Mouse (Mus musculus): ENCODE data around the gene Grin2c.

Gene Grin2c

DNA sequence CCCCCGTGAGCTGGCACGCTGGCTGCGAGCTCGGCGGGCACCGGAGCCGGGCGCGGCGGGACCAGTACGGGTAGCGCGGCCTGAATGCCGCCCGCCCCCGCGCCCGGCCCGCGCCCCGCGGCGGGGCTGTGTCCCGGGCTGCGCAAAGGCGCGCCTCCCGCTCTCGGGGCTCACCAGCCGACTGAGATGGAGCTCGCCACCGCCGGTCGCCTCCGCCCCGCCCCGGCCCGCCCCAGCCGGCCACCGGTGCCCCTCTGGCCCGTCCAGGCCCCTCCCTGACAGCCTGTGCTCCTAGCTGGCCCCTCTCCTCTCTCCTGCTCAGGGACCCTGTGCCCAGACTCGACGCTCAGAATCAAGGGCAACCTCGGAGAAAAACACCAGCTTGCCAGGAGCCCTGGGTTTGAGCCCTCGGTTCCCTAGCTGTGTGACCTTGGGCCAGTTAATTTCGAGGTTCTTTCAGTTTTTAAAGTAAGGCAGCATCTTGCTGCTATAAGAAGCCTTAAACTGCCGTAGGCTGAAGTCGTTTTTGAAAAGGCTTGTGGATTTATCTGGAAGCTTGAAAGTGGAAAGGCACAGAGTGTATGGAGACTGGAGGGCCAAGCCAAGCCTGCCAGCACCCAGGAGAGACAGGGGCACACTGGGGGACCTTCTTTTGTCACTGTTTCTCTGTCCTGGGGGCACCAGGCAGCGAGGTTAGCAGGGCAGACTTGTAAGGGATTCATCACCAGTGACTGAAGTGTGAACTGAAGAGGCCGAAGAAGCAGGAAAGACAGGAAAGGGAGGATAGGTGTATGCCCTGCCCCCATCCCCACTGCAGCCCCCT is at the start of gene Grin2c:
TSS of gene Grin2c (minus strand) at position 183 of the 823 bp plus-strand sequence.
- no peak for DNase-seq (ENCODE audit: low spot score in 2 of 2)

DNA sequence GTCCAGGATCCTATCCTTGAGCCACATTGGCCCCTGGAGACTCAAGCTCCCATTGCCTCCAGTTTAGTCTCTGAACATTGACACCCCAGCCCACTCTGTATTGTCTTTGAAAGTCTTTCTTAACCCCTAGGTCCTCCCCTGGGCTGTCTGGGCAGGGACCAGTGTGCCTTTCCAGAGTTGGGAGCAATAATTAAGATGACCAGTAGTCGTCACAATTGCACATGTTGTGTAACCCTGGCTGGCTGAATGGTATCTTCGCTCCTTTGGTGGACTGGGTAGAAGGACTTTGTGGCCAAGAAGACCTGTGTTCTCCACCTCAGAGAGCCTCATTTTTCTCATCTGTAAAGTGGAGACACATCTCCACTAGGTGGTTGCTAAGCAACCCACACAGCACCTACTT is 47.2 kb upstream of the Grin2c start:
- DNase-seq (ENCODE audit: low spot score in 2 of 2), result no peak

DNA sequence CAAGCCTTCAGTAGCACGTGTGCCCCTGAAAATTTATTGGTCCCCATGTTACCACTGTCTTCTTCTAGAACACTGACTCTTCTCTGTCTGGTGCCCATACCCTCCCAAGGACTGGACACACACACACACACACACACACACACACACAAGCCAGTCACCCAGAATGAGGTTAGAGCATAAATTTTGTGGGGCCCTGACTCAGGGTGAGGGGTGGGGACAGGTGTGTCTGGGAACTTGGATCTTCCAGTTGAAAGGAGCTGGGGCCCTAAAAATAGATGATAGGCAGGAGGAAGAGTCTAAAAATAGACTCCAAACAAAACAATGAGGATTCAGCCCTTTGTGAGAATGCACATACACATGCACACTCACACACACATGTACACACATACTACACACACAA is 41.7 kb upstream of the Grin2c start:
- no peak for DNase-seq (ENCODE audit: low spot score in 2 of 2)

DNA sequence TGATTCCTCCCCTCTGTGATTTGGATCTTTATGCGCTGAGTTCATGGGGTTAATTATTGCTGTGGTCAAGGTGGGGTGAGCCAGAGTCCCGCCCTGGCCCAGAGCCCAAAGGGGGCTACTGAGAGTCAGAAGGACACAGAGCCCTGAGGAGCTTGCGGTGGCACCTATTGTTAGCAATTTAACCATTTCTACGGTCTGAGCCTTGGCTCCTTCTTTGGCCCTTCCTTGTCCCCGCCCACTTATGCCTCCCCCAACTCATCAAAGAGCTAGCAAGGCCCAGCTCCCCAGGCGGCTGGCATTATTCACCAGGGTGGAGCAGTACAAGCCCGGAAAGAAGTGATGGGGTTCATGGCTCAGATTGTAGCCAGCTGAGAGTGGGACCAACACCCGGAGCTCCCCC is 39.8 kb upstream of the Grin2c start, which contains the start of gene Otop2:
TSS of gene Otop2 (plus strand) at position 301 of the 400 bp plus-strand sequence.
- DNase-seq (ENCODE audit: low spot score in 2 of 2), result no peak

DNA sequence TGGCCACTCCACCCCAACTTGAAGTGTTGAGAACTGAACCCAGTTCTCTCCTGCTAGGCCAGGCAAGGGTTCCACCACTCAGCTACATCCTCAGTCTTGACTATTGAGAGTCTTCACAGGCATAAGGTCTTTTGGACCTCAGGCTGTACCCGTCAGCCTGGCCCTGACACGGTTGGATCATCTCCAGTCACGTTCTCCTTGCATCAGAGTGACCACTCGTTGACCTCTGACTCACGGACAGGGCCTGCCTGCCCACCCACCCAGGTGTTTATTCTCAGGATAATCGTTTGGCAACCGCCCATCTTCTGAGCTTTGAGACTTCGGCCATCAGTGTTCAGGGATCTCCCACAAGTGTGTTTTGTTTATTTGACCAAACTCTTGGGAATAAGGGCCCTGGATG is 36.1 kb upstream of the Grin2c start:
- peak in 1 of 2 experiments; percentile 48 for DNase-seq (ENCODE audit: low spot score in 2 of 2)

DNA sequence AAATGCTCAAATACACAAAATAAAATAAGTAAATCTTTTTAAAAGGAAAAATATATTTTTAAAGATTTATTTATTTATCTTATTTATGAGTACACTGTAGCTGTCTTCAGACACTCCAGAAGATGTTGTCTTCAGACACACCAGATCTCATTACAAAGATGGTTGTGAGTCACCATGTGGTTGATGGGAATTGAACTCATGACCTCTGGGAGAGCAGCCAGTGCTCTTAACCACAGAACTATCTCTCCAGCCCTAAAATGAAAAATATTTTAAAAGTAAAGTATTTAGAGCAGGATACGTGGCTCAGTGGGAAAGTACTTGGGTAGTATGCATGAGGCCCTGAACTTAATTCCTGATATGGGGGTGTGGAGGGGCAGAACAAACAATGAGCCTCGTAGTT is 34.3 kb upstream of the Grin2c start:
- no peak for DNase-seq (ENCODE audit: low spot score in 2 of 2)

DNA sequence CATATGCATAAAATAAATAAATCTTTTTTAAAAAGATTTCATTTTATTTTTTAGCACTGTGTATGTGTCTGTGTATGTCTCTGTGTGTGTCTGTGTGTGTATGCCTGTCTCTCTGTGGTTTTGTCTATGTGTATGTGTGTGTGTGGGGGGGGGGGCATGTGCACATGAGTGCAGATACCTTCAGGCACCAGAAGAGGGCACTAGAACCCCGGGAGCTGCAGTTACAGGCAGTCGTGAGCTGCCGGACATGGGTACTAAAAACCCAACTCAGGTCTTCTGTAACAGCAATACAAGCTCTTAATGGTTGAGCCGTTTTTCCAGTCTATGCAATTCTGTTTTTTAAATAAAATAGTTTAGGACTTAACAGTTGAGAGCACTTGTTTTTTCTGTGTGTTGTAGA is 33.7 kb upstream of the Grin2c start:
- DNase-seq (ENCODE audit: low spot score in 2 of 2), result no peak

DNA sequence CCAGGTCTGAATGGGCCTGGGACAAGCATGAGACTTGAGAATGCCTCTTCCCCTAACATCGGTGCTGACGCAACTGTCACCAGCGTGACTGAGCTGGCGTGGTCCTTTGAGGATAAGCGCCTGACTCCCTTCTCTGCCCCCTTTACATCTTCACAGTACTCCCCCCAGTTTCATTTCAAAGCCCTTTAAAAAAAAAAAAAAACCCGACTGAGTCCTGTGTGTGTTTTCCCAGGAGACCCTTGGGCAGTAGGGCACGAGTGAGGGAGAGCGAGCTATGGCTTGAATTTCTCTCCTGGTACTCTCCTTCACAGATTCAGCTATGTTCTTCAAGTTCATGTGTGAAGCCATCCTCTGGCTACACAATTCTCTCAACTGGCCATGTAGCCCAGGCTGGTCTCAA is 31.1 kb upstream of the Grin2c start:
- no peak for DNase-seq (ENCODE audit: low spot score in 2 of 2)

DNA sequence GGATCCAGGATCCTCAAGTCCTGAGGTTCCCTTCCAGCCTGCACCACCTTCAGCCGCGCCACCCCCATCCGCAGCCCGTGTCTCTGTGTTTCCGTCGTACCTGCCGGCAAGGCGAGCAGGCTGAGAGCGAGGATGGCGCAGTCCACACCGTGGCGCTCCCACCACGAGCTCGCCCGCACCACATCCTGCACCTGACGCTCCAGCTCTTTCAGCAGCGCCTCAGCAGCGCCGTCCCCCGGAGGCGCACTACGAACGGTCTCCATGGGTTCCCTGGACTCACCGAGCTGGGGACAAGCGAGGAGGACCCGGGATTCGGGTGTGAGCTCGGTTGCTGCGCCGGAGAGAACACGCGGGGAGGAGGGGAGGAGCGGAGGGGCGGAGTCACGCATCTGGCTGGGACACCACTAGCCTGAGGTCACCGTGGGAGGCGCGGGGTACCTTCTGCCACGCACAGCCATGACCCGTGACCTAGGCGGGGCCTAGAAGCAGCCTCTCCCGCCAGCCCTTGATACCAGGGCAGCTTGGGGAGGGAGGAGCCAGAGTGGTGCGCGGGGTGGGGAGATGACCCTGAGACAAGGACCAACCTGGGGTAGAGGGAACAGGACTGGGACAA is 30.3 kb upstream of the Grin2c start, which contains the start of gene Fads6:
TSS of gene Fads6 (minus strand) at position 450 of the 613 bp plus-strand sequence.
- DNase-seq (ENCODE audit: low spot score in 2 of 2), result peak; percentile 35 to 37

DNA sequence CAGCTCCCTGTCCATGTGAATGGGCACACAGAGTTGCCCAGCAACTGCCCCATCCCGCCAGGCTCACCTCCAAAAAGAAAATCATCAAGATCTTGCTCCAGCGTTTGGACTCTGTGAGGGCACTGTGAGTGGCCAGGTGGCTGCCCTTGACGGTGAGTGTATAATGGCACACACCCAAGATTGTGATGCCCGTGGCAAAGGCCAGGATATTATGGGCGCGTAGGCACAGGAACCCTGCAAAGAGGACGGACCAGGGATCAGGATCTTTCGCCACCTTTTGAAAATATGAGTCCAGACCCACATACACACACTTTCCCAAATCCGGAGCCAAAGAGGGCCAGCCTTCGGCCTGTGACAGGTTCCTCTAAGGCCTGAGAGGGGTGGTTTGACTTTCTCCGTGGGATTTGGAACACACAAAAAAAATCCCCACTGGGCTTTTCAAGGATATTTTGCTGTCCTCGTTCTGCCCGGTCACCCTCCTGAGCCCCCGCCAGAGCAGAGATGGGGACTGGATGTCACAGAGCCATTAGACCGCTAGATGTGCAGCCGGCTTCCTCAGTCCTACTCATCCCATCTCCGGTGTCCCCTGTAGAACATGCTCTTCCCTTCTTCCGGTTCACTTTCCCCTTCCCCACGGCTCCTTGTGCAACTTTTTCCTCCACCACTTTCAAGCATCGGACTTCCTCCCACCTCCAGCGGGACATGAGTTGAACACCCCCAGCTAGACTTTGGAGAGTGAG is 29.6 kb upstream of the Grin2c start:
- DNase-seq (ENCODE audit: low spot score in 2 of 2), result no peak

DNA sequence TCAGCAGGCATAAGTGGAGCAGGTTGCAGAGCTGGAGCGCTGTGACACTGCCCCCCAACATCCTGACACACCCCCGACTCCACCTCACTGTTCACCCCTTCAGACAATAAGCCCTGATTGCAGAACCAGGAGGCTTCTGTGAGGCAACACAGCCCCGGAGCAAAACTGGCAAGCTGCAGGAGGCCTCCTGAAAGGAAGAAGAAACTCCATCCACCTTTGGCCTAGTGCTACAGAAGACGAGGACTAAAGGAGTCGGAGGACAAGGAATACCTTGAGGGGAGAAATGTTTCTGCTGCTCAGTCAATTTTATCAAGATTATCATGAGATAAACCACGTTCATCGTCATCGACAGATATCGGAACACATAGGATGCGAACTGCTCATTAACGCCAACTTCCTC is 28.9 kb upstream of the Grin2c start:
- no peak for DNase-seq (ENCODE audit: low spot score in 2 of 2)

DNA sequence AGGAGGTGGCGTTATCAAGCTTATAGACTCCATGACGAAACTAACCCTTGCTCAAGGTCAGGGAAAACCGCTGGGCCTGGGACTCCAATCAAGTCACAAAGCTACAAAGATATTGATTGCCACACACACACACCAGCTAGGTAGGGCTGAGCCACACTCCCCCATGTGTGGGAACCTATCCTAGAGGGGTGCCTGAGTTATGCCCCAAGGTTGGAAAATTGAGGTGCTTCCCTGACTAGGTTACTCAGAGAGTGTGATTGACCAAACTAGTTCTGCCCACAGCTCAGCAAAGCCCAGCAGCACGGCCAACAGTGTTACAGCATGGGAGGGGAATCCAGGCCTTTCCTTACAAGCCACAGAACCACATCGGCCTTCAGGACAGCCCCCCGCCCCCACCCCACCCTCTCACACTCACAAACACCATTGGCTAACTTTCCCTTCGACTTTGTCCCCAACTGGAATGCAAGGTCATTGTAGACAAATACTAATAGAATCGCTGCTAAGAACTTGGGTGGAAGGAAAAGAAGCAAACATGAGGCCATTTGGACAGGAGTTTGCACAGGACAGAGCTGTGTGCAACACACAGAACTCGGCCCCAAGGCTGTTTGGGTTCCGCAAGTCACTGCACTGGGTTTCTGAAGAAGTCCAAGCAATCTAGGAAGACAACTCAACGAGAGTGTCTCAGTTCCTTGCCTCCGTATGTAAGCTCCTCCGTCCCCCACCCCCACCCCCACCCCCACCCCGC is 25.8 kb upstream of the Grin2c start:
- no peak for DNase-seq (ENCODE audit: low spot score in 2 of 2)

DNA sequence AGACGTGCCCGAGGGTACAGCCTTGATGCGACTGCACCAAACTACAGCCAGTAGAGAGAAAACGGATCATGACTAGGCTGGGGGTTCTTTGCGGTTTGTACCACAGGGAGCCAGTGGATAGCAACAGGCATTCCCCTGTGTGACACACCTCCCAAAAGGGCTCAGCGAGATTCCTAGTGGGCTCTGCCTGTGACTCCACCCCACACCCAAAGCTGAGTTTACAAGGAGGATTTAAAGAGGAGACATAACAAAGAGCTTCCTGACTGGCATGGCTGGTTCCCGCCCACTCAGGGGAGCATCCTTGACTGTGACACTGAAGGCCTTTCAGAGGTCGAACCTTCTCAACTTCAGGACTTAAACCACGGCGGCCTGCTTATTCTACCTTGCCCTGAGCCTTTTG is 24.5 kb upstream of the Grin2c start:
- DNase-seq (ENCODE audit: low spot score in 2 of 2), result no peak

DNA sequence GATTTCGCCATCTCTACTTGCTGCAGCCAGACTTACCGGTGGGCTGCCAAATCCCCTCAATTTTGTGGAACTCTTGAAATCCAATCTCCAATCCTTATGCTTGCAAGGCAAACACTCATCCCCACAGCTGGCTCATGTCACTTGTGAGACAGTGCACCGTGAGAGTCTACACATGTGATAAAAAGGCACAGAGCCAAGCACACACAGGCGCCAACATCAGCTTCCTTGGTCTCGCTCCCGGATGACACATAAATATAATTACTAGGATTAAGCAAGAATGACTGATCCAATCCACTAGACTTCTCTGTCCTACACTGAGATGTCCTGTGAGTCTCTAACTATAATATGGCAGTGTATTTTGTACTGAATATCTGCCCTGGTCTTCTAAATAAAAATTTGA is 23.9 kb upstream of the Grin2c start:
- peak in 1 of 2 experiments; percentile 78 for DNase-seq (ENCODE audit: low spot score in 2 of 2)

DNA sequence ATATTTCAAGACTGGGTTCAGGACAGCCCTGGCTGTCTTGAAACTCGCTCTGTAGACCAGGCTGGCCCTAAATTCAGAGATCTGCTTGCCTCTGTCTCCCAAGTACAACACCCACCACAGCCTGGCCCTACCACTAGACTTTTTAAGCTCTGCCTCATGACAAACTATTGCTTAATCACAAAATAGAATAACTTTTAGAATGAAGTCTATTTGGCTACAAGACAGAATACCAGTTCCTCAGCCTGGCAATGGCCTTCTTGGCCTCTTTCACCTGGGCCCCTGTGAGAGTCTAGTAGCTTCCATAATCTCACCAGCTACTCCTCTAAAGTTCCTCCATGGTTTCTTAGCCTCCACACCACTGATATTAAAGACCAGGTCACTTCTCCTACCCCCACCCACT is 23.3 kb upstream of the Grin2c start:
- no peak for DNase-seq (ENCODE audit: low spot score in 2 of 2)

DNA sequence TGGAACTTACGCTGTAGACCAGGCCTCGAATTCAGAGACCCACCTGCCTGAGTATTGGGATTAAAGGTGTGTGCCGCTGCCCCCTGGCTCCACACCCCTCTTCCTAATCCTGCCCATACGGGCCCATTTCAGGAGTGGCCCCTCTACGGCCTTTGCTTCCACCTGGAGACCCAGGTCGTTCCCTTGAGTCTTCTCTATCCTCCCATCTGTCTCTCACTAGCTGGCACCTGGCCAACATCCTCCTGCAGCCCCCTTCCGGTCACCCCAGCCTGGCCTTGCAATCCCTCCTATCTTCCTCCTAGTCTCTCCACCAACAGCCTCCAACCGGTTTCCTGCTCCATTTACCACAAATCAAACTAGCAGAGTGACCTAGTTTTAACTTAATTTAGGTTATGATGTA is 22.8 kb upstream of the Grin2c start:
- no peak for DNase-seq (ENCODE audit: low spot score in 2 of 2)

DNA sequence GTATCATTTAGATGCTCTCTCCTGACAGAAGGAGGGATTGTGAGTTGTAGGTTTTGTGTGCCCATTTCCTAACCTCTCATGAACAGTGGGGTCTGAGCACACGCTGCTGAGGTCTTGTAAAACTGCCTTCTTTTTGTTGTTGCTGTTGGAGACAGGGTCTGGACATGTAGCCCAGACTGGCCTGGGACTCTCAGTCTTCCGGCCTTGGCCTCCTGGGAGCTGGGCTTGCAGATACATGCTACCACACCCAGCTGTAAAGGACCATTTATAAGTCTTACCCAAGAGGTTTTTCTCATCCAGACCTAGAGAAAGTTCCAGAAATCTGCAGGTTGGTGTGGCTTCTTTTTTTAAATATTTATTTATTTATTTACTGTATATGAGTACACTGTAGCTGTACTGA is 21.3 kb upstream of the Grin2c start:
- DNase-seq (ENCODE audit: low spot score in 2 of 2), result no peak

DNA sequence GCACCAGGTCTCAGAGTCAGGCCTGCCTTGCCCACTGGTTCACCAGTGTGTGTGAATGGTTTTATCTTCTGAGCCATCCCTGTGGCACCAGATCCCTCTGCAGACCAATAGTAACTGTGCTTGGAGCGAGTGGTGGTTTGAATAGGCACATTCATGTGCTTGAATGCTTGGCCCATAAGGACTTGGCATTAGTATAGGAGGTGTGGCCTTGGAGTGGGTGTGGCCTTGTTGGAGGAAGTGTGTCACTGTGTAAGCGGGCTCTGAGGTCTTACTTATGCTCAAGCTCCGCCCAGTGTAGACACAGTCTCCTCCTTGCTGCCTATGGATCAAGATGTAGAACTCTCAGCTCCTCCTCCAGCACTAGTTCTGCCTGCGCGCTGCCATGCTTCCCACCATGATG is 20.3 kb upstream of the Grin2c start:
- no peak for DNase-seq (ENCODE audit: low spot score in 2 of 2)

DNA sequence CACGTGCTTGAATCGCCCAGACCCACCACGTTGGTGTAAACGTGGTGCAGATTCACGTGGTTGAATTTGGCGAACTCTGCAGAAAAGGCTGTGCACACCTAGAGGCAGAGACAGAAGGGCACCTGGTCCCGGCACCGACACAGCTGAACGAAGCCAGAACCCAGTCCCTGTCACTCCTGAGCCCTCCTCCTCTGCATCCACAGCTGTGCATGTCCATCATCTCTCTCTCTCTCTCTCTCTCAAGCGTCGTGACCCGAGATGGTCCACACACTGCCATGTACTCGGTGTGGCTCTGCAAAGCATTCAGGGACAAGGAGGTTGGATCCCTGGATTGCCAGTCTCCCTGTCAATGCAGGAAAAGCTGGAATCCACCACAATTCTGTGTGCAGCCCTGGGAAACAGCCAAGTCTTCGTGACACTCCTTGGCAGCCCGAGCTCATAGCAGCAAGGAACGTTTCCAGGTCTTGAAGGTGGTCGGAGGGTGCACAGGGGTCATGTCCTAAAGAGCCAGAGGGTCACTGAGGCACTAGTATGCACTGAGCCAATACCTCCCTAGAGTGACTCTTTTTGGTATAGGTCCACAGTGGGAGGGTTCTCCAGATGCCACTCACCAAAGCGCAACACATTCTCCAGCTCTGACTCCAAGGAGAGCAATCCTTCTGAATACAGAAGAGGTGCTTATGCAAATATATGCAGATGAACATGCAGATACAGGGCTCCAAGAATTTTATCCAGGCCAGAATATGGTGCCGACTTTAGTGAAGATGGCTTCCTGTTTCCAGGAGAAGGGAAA is 19.4 kb upstream of the Grin2c start:
- DNase-seq (ENCODE audit: low spot score in 2 of 2), result no peak

DNA sequence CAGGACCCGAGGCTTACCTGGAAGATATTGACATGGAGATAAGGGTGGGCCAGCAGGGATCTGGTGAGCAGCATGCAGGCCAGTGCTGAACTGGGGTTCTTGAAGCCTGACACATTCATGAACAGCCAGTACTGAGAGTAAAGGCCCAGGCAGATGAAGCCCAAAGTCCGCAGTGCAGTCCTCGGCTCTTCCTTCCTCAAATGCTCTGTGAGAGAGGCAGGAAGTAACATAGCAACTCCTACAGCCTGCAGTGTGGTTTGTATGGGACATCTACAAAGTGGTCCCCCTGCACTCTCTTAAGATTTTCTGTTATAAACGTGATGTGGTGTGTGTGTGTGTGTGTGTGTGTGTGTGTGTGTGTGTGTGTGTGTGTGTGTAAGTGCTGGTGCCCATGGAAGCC is 18.2 kb upstream of the Grin2c start:
- DNase-seq (ENCODE audit: low spot score in 2 of 2), result no peak
